Mouse (Mus musculus) embryonic fibroblast, embryonic 13.5 days (primary cell): ENCODE measurements around the gene Ush2a.

Experiments
- CTCF ChIP-seq: IDR thresholded peaks from 2 replicates; pipeline ENCODE4 v1.5.1; 2011; ENCODE audit warnings: mild to moderate bottlenecking, control low read depth, low read length, moderate library complexity, borderline replicate concordance; ENCODE audit not compliant: insufficient read depth
- POLR2A ChIP-seq: IDR thresholded peaks from 2 replicates; pipeline ENCODE4 v1.6.1; 2011; ENCODE audit warnings: low read depth, mild to moderate bottlenecking, control low read depth, low read length, moderate library complexity

DNA sequence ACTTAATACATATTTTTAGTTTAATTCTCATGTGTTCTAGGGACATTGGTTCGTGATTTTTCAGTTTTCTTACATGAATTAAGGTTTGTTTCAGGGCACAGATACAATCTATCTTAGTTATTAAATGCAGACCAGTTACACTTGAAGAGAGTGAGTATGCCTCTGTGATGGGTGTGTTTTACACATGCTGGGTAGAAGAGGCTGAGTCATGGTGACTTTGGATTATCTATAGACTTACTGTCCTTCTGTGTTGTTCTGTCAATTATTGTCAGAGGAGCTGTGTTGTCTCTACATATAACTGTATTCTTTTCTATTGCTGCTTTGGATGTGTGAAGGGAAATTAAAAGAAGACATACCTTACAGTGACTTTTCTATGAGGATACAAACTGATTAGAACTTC lies 509.0 kb downstream of the Ush2a start:
- TF ChIP-seq CTCF = no peak
- no peak for TF ChIP-seq POLR2A
